Mouse (Mus musculus) monocyte, adult 59 days (primary cell): Measurements from ENCODE around the gene Fcna. TPM values are rescaled to one million over a fixed set of nuclear protein-coding genes. Genes with fewer than 3 reads are reported as not detected.

ENCODE experiments used
- total RNA-seq, 2 experiments: library from RNA; stranded (reverse); gene quantifications; one replicate each; pipeline ENCODE4 v1.2.4; 2023

The Fcna gene
- 100 to 1,000 TPM; 205 to 232 TPM for total RNA-seq

GRCm38 (mm10) chr2:25627811-25628210 is at the start of gene Fcna:
Gene Fcna (minus strand): TSS chr2:25628030.

GRCm38 (mm10) chr2:25676486-25676885 is 48.7 kb upstream of the Fcna start, which contains the start of gene Lcn6:
Gene Lcn6 (plus strand): TSS chr2:25676786.

GRCm38 (mm10) chr2:25657652-25658051 is 29.8 kb upstream of the Fcna start, which contains the start of gene Lcn5:
Gene Lcn5 (plus strand): TSS chr2:25657952.

GRCm38 (mm10) chr2:25652902-25653301 is 25.1 kb upstream of the Fcna start, which contains the start of gene Lcn8:
Gene Lcn8 (plus strand): TSS chr2:25653120.

GRCm38 (mm10) chr2:25621229-25622200 is 6.3 kb downstream of the Fcna start, which contains the start of gene Tmem141:
Gene Tmem141 (minus strand): TSS chr2:25622005.

GRCm38 (mm10) chr2:25617578-25617977 is 10.3 kb downstream of the Fcna start, which contains the start of gene Ccdc183:
Gene Ccdc183 (minus strand): TSS chr2:25617678.

GRCm38 (mm10) chr2:25607761-25608622 is 19.8 kb downstream of the Fcna start, which contains the start of gene Rabl6:
Gene Rabl6 (minus strand): TSS chr2:25608521.

GRCm38 (mm10) chr2:25581294-25581864 is 46.5 kb downstream of the Fcna start, which contains the start of gene Ajm1:
Gene Ajm1 (minus strand): TSS chr2:25581757.

Other genes starting within 250 kb of the Fcna start
- gene Entpd2, start 232.2 kb downstream of the Fcna start, total RNA-seq, result not detected
- not detected for gene Npdc1, start 228.7 kb downstream of the Fcna start, total RNA-seq
- 10 to 100 TPM; 15.6 to 17.3 TPM for gene Fut7, start 204.8 kb downstream of the Fcna start, total RNA-seq
- 10 to 100 TPM; 35.3 to 36.1 TPM for gene Abca2, start 199.3 kb downstream of the Fcna start, total RNA-seq
- gene Clic3, start 171.2 kb downstream of the Fcna start, total RNA-seq, result not detected
- 10 to 100 TPM; 24.0 to 34.2 TPM for gene Paxx, start 166.9 kb downstream of the Fcna start, total RNA-seq
- gene Ptgds, start 158.0 kb downstream of the Fcna start, total RNA-seq, result not detected
- not detected for gene Lcn12, start 134.1 kb downstream of the Fcna start, total RNA-seq
- 10 to 100 TPM; 53.7 to 55.4 TPM for gene Fbxw5, start 127.3 kb downstream of the Fcna start, total RNA-seq
- 1 to 10 TPM in 1 of 2 experiments, not detected in 1; 1.0 TPM for gene C8g, start 126.3 kb downstream of the Fcna start, total RNA-seq
- 10 to 100 TPM; 26.9 to 27.7 TPM for gene Traf2, start 81.1 kb downstream of the Fcna start, total RNA-seq
- gene Edf1, start 70.2 kb downstream of the Fcna start, total RNA-seq, result 100 to 1,000 TPM; 117 to 141 TPM
- gene Mamdc4, start 53.2 kb downstream of the Fcna start, total RNA-seq, result 1 to 10 TPM; 1.4 to 1.7 TPM
- gene Phpt1, start 52.8 kb downstream of the Fcna start, total RNA-seq, result 1 to 10 TPM; 6.0 to 7.4 TPM
- 1 to 10 TPM; 2.2 to 3.5 TPM for gene Ajm1, start 46.3 kb downstream of the Fcna start, total RNA-seq
- 10 to 100 TPM; 72.6 to 82.4 TPM for gene Rabl6, start 19.5 kb downstream of the Fcna start, total RNA-seq
- gene Ccdc183, start 10.4 kb downstream of the Fcna start, total RNA-seq, result not detected
- 10 to 100 TPM; 21.2 to 22.8 TPM for gene Tmem141, start 6.0 kb downstream of the Fcna start, total RNA-seq
- not detected for gene Lcn8, start 25.1 kb upstream of the Fcna start, total RNA-seq
- gene Lcn5, start 29.9 kb upstream of the Fcna start, total RNA-seq, result not detected
- gene Lcn6, start 48.8 kb upstream of the Fcna start, total RNA-seq, result not detected
- gene Lcn10, start 54.7 kb upstream of the Fcna start, total RNA-seq, result not detected
- not detected for gene Obp2a, start 72.0 kb upstream of the Fcna start, total RNA-seq
- 10 to 100 TPM; 15.9 to 20.1 TPM for gene Bmyc, start 78.7 kb upstream of the Fcna start, total RNA-seq
- gene Obp2b, start 109.0 kb upstream of the Fcna start, total RNA-seq, result not detected
- not detected for gene Lcn3, start 137.5 kb upstream of the Fcna start, total RNA-seq
- not detected for gene Lcn11, start 149.0 kb upstream of the Fcna start, total RNA-seq
- gene Gm13539, start 154.2 kb upstream of the Fcna start, total RNA-seq, result not detected
- gene Glt6d1, start 187.8 kb upstream of the Fcna start, total RNA-seq, result not detected
- gene Lcn9, start 195.1 kb upstream of the Fcna start, total RNA-seq, result not detected
- not detected for gene Sohlh1, start 219.2 kb upstream of the Fcna start, total RNA-seq
- not detected for gene Kcnt1, start 235.7 kb upstream of the Fcna start, total RNA-seq